Mouse (Mus musculus) right cerebral cortex, postnatal 10 days (tissue): ENCODE measurements at regions not wholly inside any gene's neighbourhood (a gene's known extent, or its start where the extent isn't known, plus 50 kb on each side); places are given as distances from the start of the nearest gene placed in this dataset.

ENCODE experiments used
- DNase-seq, 2 experiments: peaks; one replicate each; pipeline ENCODE4 v3.0.0; 2021; ENCODE audit warnings: low spot score in 2 of 2

DNA sequence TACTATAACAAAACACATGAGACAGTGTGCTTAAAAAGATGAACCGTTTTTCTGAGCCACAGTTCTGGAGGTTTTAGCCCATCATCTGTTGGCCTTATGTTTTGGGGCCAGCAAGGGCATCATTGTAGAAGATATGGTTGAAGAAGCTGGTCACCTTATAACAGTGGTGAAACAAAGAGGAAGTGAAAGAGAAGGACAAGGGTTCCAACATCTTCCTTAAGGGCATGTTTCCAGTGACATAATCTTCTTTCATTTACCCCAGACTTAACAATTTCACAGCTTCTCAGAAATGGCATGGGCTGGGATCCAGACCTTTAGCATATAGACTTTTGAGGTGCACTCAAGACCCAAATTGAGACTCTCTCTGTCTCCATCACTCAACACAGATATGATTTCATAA lies 259.5 kb downstream of the 1700064H15Rik start:
- DNase-seq = no peak

DNA sequence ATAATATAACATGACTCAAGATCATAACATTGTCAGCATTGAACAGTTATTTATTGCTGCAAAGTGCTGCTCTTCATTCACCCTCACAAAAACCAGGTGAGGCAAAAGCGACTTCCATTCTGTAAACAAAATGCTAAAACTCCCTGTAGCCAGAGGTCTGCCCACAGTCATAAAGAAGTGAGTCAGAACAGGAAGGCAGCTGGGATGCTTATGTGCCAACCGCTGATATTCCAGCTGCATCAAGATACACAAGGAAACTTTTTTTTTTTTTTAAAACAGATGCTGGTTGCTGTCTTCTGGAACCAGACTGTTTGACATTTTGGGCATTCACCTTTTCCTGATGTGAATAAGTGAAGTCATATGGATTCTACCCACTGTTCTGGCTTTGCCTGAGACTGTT lies 260.7 kb downstream of the 1700064H15Rik start:
- DNase-seq = no peak
